Mouse (Mus musculus) layer of hippocampus, postnatal 10 days (tissue): ENCODE measurements around the gene Stat2. TPM values are rescaled to one million over a fixed set of nuclear protein-coding genes. Genes with fewer than 3 reads are reported as not detected.
A peak's percentile ranks its signal among the peaks of the same experiment; 100 is the strongest.
"Not testable (repeated sequence)": the region's sequence is repeated elsewhere in the genome, so short reads cannot be mapped to it uniquely, and the experiment has no call there.

Experiments
- DNase-seq, 2 experiments: peaks; one replicate each; pipeline ENCODE4 v3.0.0; 2021; ENCODE audit warnings: low spot score in 2 of 2
- total RNA-seq, 2 experiments: library from RNA; stranded (reverse); gene quantifications; 2 replicates each; pipeline ENCODE4 v1.2.3; 2021

The Stat2 gene
- total RNA-seq, 2 experiments from 2014 or later, result 25.6 to 29.3 TPM

DNA sequence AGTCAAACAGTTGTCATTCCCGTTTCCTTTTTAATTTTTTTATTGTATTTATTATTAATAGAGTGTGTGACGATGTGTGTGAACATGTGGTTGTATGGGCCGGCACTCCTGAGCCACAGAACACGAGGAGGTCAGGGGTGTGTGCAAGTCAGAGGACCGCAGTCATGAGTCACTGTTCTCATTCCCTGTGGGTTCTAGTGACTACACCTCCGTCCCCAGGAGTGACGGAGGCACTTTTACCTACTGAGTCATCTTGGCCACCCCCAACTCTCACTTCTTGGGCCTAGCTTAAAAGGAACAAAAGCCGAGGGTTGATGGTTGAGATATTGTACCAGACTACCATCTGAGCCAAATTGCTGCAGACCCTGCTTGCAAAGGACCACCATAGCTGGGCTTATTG is 14.0 kb upstream of the Stat2 start:
- no peak for DNase-seq

DNA sequence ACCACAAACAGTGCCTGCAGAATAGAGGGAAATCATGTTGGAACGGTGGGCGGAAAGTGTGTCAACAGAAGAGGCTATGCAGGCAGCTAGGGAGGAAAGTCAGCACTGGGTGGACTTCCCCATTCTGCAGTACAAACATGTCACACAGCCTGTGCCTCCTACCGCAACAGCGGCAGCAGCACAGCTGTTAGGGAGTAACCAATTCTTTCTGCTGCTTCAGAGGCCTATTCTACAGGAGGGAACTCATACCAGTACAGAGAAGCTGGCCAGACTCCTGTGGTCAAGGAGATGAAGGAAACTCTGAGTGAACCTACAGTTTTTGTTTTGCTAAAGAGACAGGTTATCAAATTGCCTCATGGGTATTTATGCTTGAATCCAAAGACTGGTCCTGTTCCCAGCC is 11.4 kb upstream of the Stat2 start:
- no peak for DNase-seq

DNA sequence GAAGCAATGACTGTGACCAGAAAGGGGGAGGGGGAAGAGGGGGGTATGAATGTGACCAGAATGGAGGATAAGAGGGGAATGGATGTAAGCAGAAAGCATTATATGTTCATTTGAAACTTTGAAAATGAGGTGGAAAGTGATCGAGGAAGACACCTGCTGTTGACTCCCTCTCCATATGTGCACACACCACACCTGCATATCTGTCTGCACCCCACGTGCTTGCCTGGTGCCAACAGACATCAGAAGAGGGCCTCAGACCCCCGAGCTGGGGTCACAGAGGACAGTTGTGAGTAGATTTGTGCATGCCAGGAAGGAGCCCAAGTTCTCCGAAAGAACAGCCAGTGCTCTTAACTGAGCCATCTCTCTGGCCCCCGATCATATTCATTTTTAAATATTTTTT is 10.4 kb upstream of the Stat2 start:
- DNase-seq, result no peak

DNA sequence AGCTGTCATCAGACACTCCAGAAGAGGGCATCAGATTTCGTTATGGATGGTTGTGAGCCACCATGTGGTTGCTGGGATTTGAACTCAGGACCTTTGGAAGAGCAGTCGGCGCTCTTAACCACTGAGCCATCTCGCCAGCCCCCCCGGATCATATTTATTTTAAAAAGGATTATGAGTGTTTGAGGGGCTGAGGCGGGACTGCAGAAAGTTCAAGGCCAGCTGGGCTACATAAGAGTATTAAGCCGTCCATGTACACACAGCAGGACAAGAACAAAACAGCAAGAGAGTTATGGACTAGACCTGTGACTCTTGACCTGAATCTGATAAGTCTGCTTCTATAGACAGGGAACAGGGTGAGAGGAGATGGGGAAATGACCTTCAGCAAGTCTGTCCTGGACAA is 10.0 kb upstream of the Stat2 start:
- not testable (repeated sequence) for DNase-seq

DNA sequence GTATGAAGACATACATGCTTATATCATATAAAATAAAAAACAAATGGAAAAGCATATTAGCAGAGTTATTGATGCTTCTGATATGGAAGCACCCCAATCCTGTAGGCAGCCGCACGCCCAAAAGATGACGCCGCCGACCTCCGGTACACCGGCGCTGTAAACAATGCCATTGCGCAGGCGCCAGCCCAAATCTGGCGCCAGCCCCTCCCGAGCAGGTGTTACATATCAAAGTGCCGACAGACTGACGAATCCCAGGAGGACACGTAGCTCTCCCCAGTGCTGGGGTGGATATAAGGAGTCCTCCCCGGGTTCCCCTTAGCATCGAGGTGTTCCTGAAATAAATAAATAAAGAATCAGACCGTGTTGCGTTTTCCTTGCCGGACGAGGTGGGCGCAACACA is 8.1 kb upstream of the Stat2 start:
- DNase-seq, result no peak

DNA sequence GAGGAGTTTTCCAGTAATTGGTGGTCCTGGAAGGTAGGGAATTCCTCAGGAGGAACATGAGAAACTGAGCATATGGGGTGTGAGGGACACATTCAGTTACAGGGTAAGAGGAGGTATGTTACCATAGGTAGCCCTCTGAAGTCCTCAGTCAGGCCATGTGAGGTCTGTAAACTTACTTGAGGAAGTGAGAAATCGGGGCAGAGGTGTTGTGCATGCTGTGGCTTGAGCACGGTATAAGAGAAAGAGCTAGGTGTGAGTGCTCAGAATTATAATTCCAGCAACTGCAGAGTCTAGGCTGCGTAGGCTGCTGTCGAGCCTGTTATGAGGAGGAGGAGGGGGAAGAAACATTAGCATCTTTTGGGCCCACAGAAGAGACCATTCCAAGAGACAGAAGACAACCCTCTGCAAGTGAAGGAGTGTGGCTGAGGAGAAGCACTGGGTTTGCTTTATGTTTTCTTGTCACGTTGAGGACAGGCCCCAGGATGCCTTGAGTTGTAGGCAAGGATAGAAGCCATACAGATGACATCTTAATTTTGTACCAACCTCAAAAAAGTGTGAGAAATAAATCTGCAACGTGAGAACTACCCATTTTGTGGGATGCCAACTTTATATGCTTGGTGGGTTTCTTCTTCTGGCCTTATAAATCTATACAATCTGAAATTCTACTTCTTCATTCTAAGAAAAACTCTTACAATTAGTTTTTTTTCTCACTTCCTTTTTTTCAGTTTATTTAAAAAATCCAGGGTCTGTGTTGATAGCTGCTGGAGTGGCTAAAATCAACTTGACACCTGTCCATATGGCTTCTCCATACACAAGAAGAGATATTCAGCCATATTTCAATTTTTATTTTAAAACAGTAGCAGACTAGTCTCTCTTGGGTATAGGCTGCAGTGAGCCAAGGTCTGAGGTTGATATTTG is 6.7 kb upstream of the Stat2 start:
- no peak for DNase-seq

DNA sequence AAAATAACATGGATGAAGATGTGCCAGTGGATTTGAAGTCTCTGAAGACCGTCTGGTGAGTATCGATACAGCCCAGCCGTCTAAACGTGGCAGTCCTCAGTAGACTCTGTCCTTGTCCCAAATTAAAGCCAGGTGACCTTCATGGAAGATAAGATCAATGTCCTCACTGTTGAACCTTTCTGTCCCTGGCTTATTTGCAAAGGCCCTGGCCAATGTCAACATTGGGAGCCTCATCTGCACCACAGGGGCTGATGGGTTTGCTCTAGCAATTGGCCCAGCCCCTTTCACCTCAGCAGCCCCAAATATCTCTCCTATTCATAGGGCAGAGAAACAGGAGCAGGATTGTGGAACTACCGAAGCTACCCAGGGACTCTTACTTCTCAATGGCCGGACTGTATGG is 2.0 kb upstream of the Stat2 start, which contains the start of gene Apof:
Gene Apof, plus strand, starts transcription at position 301 of the 400 bp plus-strand sequence.
- DNase-seq, result no peak

DNA sequence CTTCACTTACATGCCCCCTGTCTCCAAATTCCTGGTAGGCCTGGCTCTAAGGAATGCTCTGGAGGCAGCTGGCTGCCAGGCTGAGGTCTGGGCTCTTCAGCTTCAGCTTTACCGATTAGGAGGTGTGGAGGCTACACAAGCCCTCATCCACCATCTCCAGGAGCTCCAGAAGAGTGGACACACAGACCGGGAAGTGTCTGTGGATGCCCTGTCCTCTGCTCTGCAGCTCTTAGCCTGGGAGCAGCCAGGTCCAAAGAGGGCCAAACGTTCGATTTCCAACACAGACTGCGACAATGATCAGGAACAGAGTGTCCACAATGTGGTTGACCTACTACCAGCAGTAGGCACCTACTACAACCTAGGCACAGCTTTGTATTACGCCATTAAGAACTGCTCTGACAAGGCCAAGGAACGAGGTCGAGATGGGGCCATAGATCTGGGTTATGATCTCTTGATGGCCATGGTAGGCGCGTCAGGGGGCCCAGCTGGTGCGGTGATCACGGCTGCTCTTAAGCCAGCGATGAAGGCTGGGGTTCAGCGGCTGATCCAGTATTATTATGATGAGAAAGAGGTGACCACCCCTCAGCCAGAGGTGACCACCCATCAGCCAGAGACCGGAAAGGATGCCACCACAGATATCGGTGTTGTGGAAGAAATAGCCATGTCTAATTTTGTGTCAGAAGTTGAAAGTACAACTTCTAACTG is 1.0 kb upstream of the Stat2 start:
- DNase-seq, result no peak

DNA sequence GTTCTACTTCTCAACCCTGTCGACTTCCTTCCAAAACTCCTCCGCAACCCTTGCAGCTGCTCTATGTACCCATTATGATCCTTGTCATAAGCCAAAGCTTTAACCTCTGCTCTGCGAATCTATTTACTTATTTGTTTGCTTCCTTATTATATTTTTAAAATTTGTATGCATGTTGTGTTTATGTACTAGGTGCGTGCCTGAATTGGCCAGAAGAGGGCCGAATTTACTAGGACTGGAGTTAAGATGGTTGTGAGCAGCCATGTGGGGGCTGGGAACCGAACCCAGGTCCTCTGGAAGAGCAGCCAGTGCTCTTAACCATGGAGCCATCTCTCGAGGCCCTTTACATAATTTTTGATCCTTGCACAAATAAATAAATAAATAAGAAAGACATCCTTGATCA is 507 bp downstream of the Stat2 start:
- DNase-seq, result no peak

DNA sequence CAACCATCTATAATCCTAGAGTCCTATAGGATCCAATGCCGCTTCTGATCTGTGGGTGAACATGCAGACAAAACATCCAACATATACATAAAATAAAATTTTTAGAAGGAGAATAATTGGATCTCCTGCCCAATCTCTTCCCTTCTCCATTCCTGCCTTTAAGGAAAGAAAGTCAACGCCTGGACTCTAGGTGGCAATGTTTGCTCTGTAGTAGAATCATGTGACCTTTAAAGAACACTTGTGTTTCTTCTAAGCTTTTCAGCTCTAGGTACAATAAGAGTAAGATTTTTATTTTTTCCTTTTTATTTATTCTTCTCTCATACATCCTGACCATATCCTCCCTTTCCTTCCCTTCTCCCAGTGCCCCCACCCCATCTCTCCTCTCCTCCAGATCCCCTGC is 1.5 kb downstream of the Stat2 start:
- DNase-seq, result no peak

DNA sequence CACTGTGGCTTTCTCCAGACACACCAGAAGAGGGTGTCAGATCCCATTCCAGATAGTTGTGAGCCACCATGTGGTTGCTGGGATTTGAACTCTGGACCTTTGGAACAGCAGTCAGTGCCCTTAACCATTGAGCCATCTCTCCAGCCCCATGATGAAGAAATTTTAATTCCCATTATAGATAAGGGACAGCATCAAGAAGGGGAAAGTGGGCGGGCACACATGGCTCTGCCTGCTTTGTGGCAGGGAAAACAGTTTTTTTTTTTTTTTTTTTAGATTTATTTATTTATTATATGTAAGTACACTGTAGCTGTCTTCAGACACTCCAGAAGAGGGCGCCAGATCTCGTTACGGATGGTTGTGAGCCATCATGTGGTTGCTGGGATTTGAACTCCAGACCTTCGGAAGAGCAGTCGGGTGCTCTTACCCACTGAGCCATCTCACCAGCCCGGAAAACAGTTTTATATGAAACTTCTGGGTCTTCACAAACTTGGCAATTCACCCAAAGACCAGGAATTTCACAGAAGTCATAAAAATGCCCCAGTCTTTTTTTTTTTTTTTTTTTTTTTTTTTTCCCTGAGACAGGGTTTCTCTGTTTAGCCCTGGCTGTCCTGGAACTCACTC is 2.6 kb downstream of the Stat2 start:
- not testable (repeated sequence) for DNase-seq

DNA sequence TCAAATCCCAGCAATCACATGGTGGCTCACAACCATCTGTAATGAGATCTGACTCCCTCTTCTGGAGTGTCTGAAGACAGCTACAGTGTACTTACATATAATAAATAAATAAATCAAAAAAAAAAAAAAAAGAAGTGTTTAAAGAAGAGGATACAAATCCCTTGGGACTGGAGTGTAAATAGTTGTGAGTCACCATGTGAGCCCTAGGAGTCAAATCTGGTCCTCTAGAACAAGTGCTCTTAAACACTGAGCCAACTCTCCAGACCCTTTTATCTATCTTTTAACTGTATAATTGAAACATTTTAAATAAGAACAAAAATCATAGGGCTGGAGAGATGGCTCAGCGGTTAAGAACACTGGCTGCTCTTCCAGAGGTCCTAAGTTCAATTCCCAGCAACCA is 5.0 kb downstream of the Stat2 start:
- DNase-seq, result not testable (repeated sequence)

DNA sequence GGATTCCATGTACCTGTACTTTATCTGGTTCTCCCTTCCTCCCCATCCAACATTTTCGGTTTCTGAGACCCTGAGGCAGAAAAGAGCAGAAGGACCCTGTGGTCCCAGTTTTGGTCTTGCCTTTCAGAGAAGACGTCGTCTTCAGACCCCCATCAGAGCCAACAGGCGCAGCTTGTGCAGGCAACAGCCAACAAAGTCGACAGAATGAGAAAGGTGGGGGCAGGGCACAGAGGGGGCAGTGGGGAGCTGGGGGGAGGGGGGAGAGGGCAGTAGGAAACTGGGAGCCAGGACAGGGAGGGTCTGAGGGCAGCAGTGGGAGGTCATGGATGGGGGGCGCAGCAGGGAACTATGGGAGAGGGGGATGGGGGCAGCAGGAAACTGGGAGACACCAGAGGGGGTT is 7.8 kb downstream of the Stat2 start:
- no peak for DNase-seq

DNA sequence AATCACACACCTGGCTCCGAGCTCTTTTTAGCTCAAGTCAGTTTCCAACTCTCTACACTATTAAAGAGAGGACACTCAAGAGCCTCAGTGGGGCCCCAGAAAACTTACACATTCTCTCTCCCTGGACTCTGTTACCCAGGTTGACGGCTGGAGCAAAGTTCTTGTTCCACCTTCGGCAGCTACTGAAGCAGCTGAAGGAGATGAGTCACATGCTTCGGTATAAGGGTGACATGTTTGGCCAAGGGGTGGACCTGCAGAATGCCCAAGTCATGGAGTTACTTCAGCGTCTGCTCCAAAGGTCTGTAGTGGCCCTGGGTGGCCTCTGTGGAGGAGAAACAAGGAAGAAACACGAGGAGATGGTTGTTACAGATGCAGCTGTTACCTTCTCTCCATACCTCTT is 10.6 kb downstream of the Stat2 start:
- no peak for DNase-seq

DNA sequence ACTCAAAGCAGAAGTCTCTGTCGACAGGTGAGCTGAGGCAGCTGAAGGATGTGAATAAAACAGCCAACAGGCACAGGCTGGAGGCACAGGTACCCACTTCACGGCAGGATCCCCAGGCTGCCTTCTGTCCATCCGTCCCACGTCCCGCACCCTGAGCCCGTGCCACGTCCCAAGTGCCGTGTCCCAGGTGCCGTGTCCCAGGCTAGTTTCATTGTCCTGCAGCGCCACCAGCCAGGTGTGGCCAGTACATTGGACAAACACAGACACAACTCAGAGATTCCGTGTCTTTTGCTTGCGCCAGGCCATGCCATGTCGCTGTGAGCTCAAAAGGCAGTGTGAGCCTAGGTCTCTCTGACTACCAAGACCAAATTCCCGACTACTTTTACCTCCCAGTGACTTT is 11.3 kb downstream of the Stat2 start:
- DNase-seq, result no peak

DNA sequence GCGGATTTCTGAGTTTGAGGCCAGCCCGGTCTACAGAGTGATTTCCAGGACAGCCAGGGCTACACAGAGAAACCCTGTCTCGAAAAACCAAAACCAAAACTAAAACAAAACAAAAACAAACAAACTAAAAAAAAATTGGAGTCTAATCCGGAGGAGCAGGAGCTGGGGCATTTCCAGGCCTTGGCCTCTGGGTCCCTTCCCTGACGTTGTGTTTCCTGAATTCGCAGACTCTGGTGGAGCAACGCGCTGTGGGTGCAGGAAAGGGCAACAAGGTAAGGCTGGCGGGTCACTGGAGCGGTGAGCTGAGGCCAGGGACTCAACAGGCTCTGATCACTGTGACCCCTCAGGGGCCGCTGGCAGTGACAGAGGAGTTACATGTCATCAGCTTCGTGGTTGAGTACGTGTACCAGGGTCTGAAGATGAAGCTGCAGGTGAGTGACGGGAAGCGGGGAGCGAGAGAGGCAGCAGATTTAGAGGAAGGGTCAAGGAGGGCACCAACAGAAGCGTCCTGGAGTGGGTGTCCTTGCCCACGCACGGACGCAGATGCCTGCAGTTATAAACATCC is 12.6 kb downstream of the Stat2 start:
- no peak for DNase-seq

DNA sequence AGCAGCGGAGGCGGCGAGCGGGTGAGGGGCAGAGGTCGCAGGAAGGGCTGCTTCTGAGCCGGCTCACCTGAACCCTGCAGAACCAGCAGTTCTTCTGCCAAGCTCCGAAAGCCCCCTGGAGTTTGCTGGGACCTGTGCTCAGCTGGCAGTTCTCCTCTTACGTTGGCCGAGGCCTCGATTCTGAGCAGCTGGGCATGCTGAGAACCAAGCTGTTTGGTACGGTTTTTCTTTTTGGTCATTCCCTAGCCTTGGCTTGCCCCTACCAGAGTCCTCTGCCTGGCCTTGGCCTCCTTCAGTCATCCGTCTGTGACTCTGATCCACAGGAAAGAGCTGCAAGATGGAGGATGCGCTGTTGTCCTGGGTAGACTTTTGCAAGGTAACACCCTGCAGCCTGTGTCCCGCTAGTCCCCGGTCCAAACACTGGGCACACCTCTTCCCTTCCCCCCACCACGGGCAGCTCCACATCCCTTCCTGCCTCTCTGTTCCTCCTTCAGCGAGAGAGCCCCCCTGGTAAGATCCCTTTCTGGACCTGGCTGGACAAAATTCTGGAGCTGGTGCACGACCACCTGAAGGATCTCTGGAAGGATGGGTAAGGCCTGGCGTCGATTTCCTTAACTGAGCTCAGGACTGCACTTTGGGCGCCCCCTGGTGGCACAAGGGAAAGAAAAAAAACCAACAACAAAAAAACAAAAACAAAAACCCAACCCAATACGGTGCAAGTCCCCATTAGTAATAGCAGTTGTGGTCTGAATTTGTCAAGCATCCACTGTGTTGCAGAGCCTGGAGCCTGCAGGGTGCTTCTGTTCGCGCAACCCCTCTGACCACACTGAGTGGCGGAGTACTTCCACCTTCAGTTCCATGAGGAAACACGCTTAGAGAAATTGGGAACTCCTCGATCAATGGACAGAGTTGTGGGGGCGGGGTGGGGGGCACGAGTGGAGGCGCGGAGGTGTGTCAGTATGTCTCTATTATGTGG is 13.5 kb downstream of the Stat2 start:
- peak; percentile 77 to 80 for DNase-seq

DNA sequence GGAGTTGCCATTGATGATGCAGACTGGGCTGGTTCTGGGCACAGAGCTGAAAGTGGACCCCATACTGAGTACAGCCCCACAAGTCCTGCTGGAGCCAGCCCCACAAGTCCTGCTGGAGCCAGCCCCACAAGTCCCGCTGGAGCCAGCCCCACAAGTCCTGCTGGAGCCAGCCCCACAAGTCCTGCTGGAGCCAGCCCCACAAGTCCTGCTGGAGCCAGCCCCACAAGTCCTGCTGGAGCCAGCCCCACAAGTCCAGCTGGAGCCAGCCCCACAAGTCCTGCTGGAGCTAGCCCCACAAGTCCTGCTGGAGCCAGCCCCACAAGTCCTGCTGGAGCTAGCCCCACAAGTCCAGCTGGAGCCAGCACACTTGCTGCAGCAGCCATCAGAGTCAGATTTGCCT is 20.2 kb downstream of the Stat2 start:
- DNase-seq, result peak; percentile 17 to 32

DNA sequence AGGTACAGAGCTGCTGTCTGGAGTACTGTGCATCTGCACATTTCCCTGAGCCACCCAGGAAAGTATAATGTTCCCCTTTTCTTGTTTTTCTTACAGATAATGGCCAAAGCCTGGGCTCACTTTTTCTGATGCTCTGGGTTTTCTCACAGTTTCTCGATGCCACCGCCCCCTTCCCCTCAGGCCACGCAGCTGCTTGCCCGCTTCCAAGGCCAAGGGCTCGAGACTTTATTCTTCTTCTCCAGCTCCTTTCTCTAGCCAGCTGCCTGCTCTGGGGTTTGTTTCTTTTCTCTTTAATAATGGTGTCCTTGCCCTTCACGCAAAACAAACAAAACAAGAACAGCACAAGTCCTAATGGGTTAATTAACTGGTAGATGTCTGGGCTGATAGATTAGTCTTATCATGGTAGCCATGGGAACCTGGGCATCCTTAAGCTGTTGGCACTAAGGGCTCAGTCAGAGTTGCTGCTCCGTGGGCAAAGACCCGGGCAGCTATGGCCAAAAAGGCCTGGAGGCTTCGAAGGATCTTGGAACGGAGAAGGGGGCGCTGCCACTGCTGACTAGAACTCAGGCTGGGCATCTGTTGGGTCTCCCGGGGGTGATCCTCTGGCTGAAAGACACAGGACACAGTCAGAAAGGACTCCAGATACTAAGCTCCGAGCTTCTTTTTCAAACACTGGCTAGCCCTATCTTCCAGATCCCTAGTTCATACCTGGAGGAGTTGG is 26.2 kb downstream of the Stat2 start:
- DNase-seq, result peak; percentile 12 to 20

DNA sequence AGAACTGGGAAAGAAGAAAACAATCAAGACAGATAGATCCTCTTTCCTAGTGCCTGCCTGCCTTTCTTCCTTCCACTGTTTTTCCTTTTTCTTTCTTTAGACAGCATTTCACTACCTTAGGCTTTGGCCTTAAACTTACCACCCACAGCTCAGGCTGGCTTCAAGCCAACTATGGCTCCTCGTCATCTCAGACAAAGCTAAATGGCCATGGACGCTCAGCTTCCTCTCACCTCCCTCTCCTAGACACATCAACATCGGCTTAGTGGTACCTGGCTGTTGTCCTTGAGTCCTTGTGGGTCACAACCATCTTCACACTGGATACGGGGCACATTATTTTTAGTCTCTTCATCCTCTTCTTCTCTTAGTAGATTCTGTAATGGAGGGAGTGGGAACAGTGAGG is 26.9 kb downstream of the Stat2 start:
- no peak for DNase-seq
